Mouse (Mus musculus) heart, postnatal 14 days (tissue): ENCODE results near the gene Tmprss6. TPM values are rescaled to one million over a fixed set of nuclear protein-coding genes. Genes with fewer than 3 reads are reported as not detected.

Experiments used
- DNase-seq, 2 experiments: peaks; one replicate each; pipeline ENCODE4 v3.0.0; 2021 to 2022
- intact Hi-C: fragments of 180-260 bp; cut with DNase I; formaldehyde crosslinking; loops from one replicate; pipeline ENCODE4 v1.15.1; 2025
- total RNA-seq, 2 experiments: library from RNA; stranded (reverse); gene quantifications; 2 replicates each; pipeline ENCODE4 v1.2.3; 2021

The Tmprss6 gene
- total RNA-seq, 2 experiments from 2014 or later, result not detected

GRCm38 (mm10) chr15:78449694-78450418 is 18.6 kb downstream of the Tmprss6 start:
- DNase-seq, result peak; percentile 56 to 75
- intact Hi-C loops, result loop anchor here (2.0 kb wide), 1 partner anchor 131 kb away; no protein-coding TSS in a partner anchor

- no peak for DNase-seq
- intact Hi-C loops, result loop anchor here (2.0 kb wide), 1 partner anchor 132 kb away; no protein-coding TSS in a partner anchor
Observed at GRCm38 (mm10) chr15:78449131-78449530, 19.3 kb downstream of the Tmprss6 start.

GRCm38 (mm10) chr15:78447746-78448535 is 20.5 kb downstream of the Tmprss6 start:
- intact Hi-C loops, result loop anchor here (1.0 to 2.0 kb wide), 3 partner anchors 64 to 133 kb away; no protein-coding TSS in a partner anchor
- DNase-seq, result peak; percentile 97 to 99

GRCm38 (mm10) chr15:78447121-78447520 is 21.3 kb downstream of the Tmprss6 start:
- intact Hi-C loops, result loop anchor here (1.0 kb wide), 1 partner anchor 85 kb away; no protein-coding TSS in a partner anchor
- DNase-seq, result no peak

DNA sequence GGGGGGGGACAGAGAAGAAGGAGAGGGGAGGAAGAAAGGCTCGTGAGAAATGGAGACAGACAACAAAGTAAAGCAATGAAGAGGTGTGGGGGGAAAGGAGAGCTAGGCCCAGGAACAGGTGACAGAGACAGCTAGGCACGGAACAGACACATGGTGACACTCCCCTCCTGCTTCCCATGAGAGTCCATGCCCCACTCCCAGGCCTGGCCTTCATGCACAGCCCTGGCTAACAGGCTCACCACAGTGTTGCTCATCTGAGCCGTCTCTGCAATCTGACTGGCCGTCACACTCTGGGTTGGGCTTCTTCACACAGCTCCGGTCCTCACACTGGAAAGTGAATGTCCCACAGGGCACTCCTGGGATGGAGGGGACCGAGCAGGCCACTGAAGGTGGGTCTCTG is 24.6 kb downstream of the Tmprss6 start:
- intact Hi-C loops, result no loop called here
- DNase-seq, result no peak

DNA sequence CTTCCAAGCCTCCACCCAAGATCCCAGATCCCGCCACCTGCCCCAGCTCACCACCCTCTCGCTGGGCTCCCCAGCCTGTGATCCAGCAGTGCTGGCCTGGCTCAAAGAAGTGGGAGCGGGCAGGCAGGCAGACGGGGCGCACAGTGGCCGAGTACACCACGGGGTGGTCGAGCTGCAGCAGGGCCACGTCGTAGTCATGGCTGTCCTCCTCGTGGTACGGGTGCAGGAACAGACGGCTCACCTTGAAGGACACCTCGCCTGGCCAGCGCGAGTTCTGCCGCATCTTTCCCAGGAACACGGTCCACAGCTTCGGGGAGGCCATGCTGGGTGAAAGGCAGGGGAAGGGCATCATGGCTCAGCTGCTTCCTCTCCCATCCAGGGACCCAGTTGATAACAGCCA is 26.2 kb downstream of the Tmprss6 start:
- intact Hi-C loops, result no loop called here
- no peak for DNase-seq

- no peak for DNase-seq
- intact Hi-C loops, result no loop called here
Observed at GRCm38 (mm10) chr15:78438973-78439372, 29.5 kb downstream of the Tmprss6 start.

DNA sequence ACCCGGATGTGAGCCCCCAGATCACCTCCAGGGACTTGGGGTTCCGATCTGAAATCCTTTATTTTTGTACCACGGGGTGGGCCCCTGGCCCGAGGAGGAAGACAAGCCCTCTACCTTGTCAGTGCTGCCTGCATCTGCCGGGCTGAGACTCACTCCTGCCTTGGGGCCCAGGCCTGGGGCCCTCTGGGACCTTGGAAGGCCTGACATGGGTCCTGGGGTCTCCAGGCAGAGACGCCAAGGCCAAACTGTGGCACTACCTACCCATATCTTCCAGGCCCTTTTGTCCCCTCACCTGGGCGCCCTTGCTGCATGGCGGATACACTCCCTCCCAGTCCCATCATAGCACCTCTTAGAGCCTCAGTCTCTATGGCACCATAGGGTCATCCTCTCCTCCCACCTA is 29.9 kb downstream of the Tmprss6 start:
- intact Hi-C loops, result no loop called here
- DNase-seq, result no peak

DNA sequence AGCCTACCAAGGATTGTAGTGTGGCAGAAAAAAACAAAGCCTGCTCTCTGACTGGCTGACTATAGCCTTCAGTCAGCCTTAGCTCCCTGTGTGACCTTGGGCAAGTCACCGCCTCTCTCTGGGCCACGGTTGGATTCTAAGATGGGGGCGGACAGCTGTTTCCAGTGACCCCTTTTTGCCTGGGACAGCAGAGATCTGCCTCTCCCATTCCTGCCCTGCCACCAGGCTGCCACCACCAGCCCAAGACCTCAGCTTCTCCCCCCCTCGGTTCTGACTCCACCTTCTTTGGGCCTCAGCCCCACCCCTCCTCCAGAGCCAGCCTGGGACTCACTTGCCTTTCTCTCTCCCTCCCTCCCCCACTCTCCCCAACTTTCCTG is 30.4 kb downstream of the Tmprss6 start:
- DNase-seq, result no peak
- intact Hi-C loops, result no loop called here

GRCm38 (mm10) chr15:78437237-78438017 is 31.0 kb downstream of the Tmprss6 start:
- intact Hi-C loops, result no loop called here
- peak; percentile 65 to 70 for DNase-seq

- intact Hi-C loops, result no loop called here
- DNase-seq, result peak; percentile 89 to 92
Observed at GRCm38 (mm10) chr15:78436380-78437192, 31.8 kb downstream of the Tmprss6 start.

DNA sequence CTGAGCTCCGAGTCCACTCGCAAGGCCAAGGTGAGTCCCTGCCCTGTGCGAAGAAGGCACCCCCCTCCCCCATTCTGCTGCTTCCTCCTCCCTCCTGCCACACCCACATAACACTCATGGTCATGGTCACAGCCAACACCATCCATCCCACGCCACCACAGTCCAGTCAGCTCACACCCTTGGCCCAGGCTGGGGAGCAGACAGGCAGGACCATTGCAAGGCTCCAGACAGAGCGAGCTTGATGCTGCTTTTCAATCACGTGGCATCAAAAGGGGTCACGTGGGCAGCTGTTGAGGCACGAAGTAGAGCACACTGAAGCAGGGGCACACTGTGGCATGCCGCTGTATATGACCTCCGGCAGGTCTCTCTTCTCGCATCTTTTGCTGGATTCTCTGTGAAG is 32.8 kb downstream of the Tmprss6 start:
- no peak for DNase-seq
- intact Hi-C loops, result no loop called here

DNA sequence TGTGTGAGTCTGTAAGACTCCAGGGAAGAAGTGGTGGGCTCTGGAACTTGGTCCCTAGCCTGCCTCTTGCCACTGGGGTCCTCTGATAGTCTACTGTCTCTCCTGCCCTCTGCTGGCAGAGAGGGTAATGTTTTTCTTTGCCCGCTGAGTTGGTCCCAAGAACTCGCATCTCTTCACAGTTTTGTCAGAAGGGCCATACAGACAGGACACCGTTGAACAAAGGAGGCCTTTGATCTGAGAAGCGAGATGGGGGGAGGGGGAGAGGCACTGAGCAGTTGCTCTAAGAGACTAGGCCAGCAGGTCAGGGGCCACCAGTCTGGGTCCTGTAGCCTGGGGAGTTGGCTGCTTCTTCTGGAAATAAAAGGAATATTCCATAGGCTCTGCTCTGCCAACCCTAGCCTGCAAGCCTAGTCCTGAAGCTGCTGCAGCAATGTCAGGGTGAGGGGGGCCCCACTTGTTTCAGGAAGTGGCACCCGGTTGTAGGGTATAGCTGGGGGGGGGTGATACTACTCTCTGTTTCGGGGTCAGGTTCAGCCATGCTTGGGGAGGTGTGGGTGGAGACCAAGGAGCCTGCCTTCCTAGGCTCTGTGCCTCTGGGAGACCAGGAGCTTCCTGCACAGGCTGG is 33.4 kb downstream of the Tmprss6 start:
- peak in 1 of 2 experiments; percentile 55 for DNase-seq
- intact Hi-C loops, result loop anchor here (5.0 kb wide), 1 partner anchor 178 kb away; no protein-coding TSS in a partner anchor

DNA sequence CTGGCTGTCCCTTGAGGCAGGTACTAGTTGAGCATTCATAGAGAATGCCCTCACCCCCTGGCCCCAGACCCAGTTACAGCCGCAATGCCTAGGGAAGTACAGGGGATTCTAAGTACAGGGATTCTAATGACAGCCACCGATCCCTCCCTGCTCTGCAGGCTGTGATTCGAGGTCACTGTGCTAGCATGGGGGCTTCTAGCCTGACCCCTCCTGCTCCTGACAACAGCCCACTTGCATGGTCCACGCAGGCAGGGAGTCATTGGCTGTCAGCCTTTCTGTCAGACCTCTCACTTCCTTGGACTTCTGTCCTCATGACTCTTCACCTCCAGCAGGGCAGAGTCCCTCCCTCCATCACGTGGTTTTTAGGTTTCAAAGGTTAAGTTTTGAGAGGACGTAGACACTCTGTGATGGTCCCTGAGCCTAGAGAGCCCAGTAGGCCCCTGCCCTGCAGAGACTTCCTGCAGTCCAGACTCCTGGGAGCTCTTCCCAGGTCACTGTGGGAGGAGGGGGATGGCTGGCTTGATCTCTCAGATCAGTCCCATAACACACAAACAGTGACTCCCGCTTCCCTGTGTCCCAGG is 36.8 kb downstream of the Tmprss6 start:
- intact Hi-C loops, result loop anchor here (5.0 kb wide), 1 partner anchor 174 kb away; no protein-coding TSS in a partner anchor
- no peak for DNase-seq

- no peak for DNase-seq
- intact Hi-C loops, result loop anchor here (5.0 kb wide), 1 partner anchor 174 kb away; no protein-coding TSS in a partner anchor
Observed at GRCm38 (mm10) chr15:78430874-78431273, 37.6 kb downstream of the Tmprss6 start.

- intact Hi-C loops, result loop anchor here (5.0 kb wide), 1 partner anchor 173 kb away; no protein-coding TSS in a partner anchor
- DNase-seq, result no peak
Observed at GRCm38 (mm10) chr15:78429871-78430622, 38.4 kb downstream of the Tmprss6 start.

DNA sequence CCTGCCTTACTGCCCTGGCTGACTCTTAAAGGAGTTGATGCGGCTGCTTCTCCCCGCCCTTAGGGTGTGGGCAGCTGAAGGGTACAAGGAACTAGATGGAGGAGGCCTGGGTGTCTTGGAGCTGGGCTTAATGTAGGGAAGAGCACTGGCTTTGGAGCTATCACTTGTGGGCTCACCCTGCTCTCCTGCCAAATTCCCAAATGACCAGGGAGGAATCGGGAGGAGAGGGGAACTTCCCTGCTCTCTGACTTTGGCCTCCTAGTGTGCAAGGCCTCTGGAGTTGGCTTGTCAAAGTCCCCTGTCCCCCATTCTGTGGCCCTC is 39.3 kb downstream of the Tmprss6 start:
- DNase-seq, result no peak
- intact Hi-C loops, result no loop called here
